7 mouse cellular contexts compared by ENCODE assay signal in genomic region chr1:169459071-169459782, GRCm38 (mm10).
DNase-seq lines count a peak whose midpoint lies in the region; ATAC-seq lines count a peak whose summit lies in the region.

No protein-coding gene starts in this region.

- peak; percentile 80 for ATAC-seq in forebrain, embryonic 11.5 days (replicated peaks; ENCODE audit: low FRiP score)
- ATAC-seq in hematopoietic stem cell, adult 5-6 weeks (replicated peaks in 1 of 2; ENCODE audit: insufficient read depth in 1 of 2, low FRiP score in 2 of 2, low TSS enrichment in 1 of 2, low read depth in 1 of 2, poor library complexity in 2 of 2, severe bottlenecking in 2 of 2) = peak; percentile 77 to 85

- no peaks in the 10 kb centered on the region for H3K4me1 ChIP-seq in forebrain, embryonic 11.5 days (replicated peaks; ENCODE audit: control insufficient read depth, insufficient read depth, low read length)

- no peak overlapping the region for H3K4me2 ChIP-seq in forebrain, embryonic 11.5 days (ENCODE audit: low read depth, low read length, severe bottlenecking)

- DNase-seq in NIH3T3 (ENCODE audit: low read depth) = peak; percentile 89
- DNase-seq in c-Kit-positive CD71-negative TER-119-negative erythroid progenitor cells, embryonic 14.5 days (ENCODE audit: low read depth) = peak; percentile 37
- DNase-seq in forebrain, embryonic 11.5 days (ENCODE audit: low spot score) = peak; percentile 77
- peak; percentile 71 to 78 for DNase-seq in layer of hippocampus, postnatal 10 days (ENCODE audit: low spot score in 2 of 2)
- peak; percentile 67 for DNase-seq in lung, postnatal 36 days
- peak; percentile 63 to 78 for DNase-seq in right cerebral cortex, postnatal 10 days (ENCODE audit: low spot score in 2 of 2)

- no peaks in the 10 kb centered on the region for H3K9me3 ChIP-seq in forebrain, embryonic 11.5 days (ENCODE audit: control insufficient read depth, low read length)

- no peak overlapping the region for H3K27ac ChIP-seq in forebrain, embryonic 11.5 days (ENCODE audit: low read depth, low read length)

- no peaks in the 10 kb centered on the region for H3K36me3 ChIP-seq in forebrain, embryonic 11.5 days (ENCODE audit: control insufficient read depth, insufficient read depth, low read length)

- 20% methylated on average over 11 of the region's 11 CpGs for WGBS in forebrain, embryonic 11.5 days

- H3K27me3 ChIP-seq in forebrain, embryonic 11.5 days (ENCODE audit: control insufficient read depth, insufficient read depth, low read length) = no peaks in the 10 kb centered on the region

- H3K4me3 ChIP-seq in forebrain, embryonic 11.5 days (ENCODE audit: low read depth, low read length) = no peak overlapping the region

- 0 out of 2 replicates have a peak overlapping the region, but pooled peaks have one; percentile 30 for H3K9ac ChIP-seq in forebrain, embryonic 11.5 days (ENCODE audit: low read length)

Comparison
In these comparisons a context has a peak if more than half of its experiments do, and no peak if none do; other contexts are left out.
1. DNase-seq: peak in every context shown above with its lines; median percentile 89 in NIH3T3; 77 in forebrain, embryonic 11.5 days; 74 in layer of hippocampus, postnatal 10 days; 70 in right cerebral cortex, postnatal 10 days; 67 in lung, postnatal 36 days; 37 in c-Kit-positive CD71-negative TER-119-negative erythroid progenitor cells, embryonic 14.5 days.